Mouse (Mus musculus) MEL (cell line): Measurements from ENCODE around the gene Zfr.

Experiments
- CHD2 ChIP-seq: IDR thresholded peaks from 2 replicates; pipeline ENCODE4 v1.6.1; 2011; ENCODE audit warnings: low read length, improper control_type of control experiment
- CTCF ChIP-seq, 3 experiments: IDR thresholded peaks in 2 of 3; conservative IDR thresholded peaks in 1 of 3; 2 replicates each; pipeline ENCODE4 v1.5.1; 2011 to 2012; ENCODE audit warnings: low read length in 3 of 3, low read depth in 2 of 3, mild to moderate bottlenecking in 2 of 3, improper control_type of control experiment in 1 of 3, inconsistent platforms in 1 of 3, mixed read lengths in 1 of 3, moderate library complexity in 1 of 3; ENCODE audit not compliant: control insufficient read depth in 1 of 3, insufficient read depth in 1 of 3, poor library complexity in 1 of 3, severe bottlenecking in 1 of 3
- EP300 ChIP-seq, 2 experiments: IDR thresholded peaks; 2 replicates each; pipeline ENCODE4 v1.6.1; 2011; ENCODE audit warnings: improper control_type of control experiment in 2 of 2, low read length in 2 of 2, low read depth in 1 of 2, mild to moderate bottlenecking in 1 of 2
- HCFC1 ChIP-seq: IDR thresholded peaks from 2 replicates; pipeline ENCODE4 v1.6.1; 2012; ENCODE audit warnings: low read depth, mild to moderate bottlenecking, inconsistent platforms, low read length, improper control_type of control experiment, moderate library complexity
- JUND ChIP-seq: IDR thresholded peaks from 2 replicates; pipeline ENCODE4 v1.6.1; 2011; ENCODE audit warnings: low read depth, mild to moderate bottlenecking, improper control_type of control experiment, low read length
- MAFK ChIP-seq: IDR thresholded peaks from 2 replicates; pipeline ENCODE4 v1.6.1; 2011; ENCODE audit warnings: low read depth, mild to moderate bottlenecking, low read length, improper control_type of control experiment, borderline replicate concordance
- MEF2A ChIP-seq: IDR thresholded peaks from 2 replicates; pipeline ENCODE4 v1.6.1; 2014; ENCODE audit warnings: low read depth, mild to moderate bottlenecking, inconsistent platforms, low read length, improper control_type of control experiment; ENCODE audit not compliant: poor library complexity, insufficient replicate concordance, severe bottlenecking; ENCODE audit errors: extremely low read depth
- NELFE ChIP-seq: IDR thresholded peaks from 2 replicates; pipeline ENCODE4 v1.6.1; 2011; ENCODE audit warnings: low read depth, low read length, improper control_type of control experiment
- POLR2A ChIP-seq, 2 experiments: IDR thresholded peaks; 2 replicates each; pipeline ENCODE4 v1.6.1; 2011 to 2012; ENCODE audit warnings: low read length in 2 of 2, mild to moderate bottlenecking in 2 of 2, control low read depth in 1 of 2, improper control_type of control experiment in 1 of 2, low read depth in 1 of 2, moderate library complexity in 1 of 2; ENCODE audit not compliant: control insufficient read depth in 1 of 2, insufficient read depth in 1 of 2, poor library complexity in 1 of 2
- POLR2AphosphoS2 ChIP-seq: IDR thresholded peaks from 2 replicates; pipeline ENCODE4 v1.6.1; 2011; ENCODE audit warnings: low read length, improper control_type of control experiment
- SIN3A ChIP-seq: IDR thresholded peaks from 2 replicates; pipeline ENCODE4 v1.6.1; 2012; ENCODE audit warnings: low read length, improper control_type of control experiment, inconsistent platforms
- SMC3 ChIP-seq: IDR thresholded peaks from 2 replicates; pipeline ENCODE4 v1.6.1; 2011; ENCODE audit warnings: low read depth, low read length, improper control_type of control experiment
- TAL1 ChIP-seq: IDR thresholded peaks from 2 replicates; pipeline ENCODE4 v1.6.1; 2012; ENCODE audit warnings: mild to moderate bottlenecking, inconsistent platforms, low read length, moderate library complexity, mixed read lengths
- ZC3H11A ChIP-seq: IDR thresholded peaks from 2 replicates; pipeline ENCODE4 v1.6.1; 2012; ENCODE audit warnings: low read depth, mild to moderate bottlenecking, inconsistent platforms, low read length, improper control_type of control experiment

GRCm38 (mm10) chr15:12231462-12231861 is 113.8 kb downstream of the Zfr start:
- TF ChIP-seq JUND, result no peak
- TF ChIP-seq TAL1, result no peak
- no peak for TF ChIP-seq POLR2A (IDR thresholded peaks at IDR 0.05; ENCODE audit: control insufficient read depth in 1 of 2, insufficient read depth in 1 of 2, low read depth in 1 of 2, low read length in 2 of 2, poor library complexity in 1 of 2)
- TF ChIP-seq CHD2, result no peak
- no peak for TF ChIP-seq NELFE
- no peak for TF ChIP-seq SMC3
- TF ChIP-seq EP300 (IDR thresholded peaks at IDR 0.05; ENCODE audit: low read depth in 1 of 2, low read length in 2 of 2), result no peak
- no peak for TF ChIP-seq POLR2AphosphoS2
- TF ChIP-seq CTCF (IDR thresholded peaks at IDR 0.05 in 2 of 3, conservative IDR thresholded peaks at IDR 0.05 in 1 of 3; ENCODE audit: control insufficient read depth in 1 of 3, insufficient read depth in 1 of 3, low read depth in 2 of 3, low read length in 3 of 3, poor library complexity in 1 of 3, severe bottlenecking in 1 of 3), result peak in 2 of 3 experiments; percentile 19 to 29; a peak in 2 of 6 replicates
- no peak for TF ChIP-seq MAFK
- TF ChIP-seq HCFC1, result no peak
- TF ChIP-seq MEF2A, result no peak
- no peak for TF ChIP-seq ZC3H11A
- TF ChIP-seq SIN3A, result no peak
